Mouse (Mus musculus): Measurements from ENCODE around the gene Cstf3. TPM values are rescaled to one million over a fixed set of nuclear protein-coding genes. Genes with fewer than 3 reads are reported as not detected.

Gene Cstf3
- polyA plus RNA-seq, 2 experiments from 2014 or later = 59.9 to 64.5 TPM

DNA sequence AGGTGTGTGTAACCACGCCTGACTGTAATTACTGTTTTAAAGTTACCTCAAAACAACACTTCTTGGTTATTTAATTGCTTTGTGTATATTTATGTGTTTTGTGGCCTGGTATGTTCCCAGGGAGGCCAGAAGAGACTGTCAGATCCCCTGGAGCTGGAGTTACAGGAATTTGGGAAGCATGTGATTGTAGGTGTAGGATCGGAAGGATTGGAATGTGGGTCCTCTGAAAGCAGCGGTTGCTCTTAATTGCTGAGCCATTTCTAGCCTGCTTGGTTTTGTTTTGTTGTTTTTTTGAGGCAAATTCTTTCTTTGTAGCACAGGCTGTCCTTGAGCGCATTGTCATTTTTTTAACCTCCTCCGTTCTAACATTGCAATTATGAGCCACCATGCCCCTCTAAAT is 14.4 kb downstream of the Cstf3 start:
- ATAC-seq = no peak

DNA sequence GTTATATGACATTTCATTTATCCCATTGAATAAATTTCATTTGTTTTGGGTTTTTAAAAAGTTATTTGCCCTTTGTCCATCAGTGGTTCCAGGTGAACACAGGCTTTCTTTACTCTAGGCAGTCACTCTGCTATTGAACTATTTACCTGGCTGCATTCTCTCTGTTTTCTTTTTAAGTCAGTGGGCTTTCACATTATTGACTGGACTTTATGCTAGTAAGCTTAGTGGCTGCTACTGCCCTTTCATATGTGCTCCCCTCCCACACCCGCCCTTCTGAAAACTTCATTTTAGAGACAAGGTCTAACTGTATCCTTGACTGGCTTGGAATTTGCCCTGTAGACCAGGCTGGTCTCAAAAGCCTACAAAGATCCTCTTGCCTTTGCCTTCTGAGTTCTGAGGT is 15.2 kb downstream of the Cstf3 start:
- ATAC-seq = no peak

DNA sequence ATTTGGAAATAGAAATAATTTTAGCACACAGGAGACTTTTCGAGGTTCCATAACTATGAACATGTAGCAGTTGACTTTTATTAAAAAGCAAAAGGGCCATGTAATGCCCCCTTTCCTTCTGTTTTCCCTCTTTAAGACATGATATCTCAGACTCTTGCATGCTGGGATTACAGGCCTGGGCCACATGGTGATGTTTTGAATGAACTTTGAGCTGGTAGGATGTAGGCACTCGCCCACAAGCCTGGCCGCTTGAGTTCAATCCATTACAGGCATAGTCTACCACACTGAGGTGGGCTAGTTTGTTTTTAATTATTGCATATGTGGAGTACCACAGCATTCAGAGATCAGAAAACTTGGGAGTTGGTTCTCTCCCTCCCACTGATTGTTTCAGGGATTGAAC is 24.5 kb downstream of the Cstf3 start:
- ATAC-seq = no peak

DNA sequence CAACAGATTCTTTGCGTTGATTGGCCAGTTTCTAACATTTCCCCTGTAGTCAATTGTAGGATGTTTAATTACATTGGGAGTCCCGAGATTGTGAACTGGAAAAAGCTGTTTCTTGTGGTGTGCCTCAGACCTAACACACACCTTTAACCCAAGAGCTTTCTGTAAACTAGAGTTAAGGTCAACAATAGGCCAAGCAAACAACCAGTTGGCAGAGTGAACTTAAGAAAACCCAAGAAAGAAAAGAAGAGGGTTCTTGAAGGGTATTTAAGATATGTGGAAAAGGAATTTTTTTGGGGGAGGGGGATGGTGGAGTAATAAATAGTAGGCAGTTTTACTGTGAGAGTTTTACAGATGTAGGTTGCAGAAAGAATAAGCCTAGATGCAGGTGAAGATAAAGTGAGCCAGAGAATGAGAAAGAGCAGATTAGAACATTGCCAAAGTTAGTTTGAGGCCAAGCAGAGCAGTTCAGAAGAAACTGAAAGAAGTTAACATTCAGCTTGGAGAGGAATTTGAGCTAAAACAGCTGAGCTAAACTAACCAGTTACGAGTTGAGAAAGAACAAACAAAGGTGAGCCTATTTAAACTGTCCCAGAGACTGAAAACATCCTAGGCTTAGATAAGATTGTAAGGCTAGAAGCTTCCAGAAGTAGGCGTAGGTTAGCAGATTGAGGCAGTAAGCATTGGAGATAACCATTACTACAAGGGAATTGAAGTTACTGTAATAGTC is 25.8 kb downstream of the Cstf3 start:
- ATAC-seq = no peak

DNA sequence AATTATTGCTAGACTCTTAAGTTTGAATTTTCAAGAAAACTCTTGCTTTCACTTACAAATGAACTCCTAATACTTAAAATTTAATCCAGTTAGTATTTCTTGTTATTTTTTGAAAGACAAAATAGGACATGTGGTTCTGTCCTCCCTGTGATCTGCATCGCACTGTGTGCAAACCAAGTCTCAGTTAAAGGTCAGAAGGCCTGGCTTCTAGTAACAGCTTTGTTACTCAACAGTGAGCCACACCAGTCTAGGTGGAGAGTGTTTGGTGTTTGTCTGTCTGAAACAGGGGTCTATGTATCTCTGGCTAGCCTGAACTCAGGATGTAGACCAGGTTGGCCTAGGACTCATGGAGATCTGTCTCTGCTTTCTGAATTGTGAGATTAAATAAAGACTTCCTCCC is 68.3 kb downstream of the Cstf3 start:
- no peak for ATAC-seq

DNA sequence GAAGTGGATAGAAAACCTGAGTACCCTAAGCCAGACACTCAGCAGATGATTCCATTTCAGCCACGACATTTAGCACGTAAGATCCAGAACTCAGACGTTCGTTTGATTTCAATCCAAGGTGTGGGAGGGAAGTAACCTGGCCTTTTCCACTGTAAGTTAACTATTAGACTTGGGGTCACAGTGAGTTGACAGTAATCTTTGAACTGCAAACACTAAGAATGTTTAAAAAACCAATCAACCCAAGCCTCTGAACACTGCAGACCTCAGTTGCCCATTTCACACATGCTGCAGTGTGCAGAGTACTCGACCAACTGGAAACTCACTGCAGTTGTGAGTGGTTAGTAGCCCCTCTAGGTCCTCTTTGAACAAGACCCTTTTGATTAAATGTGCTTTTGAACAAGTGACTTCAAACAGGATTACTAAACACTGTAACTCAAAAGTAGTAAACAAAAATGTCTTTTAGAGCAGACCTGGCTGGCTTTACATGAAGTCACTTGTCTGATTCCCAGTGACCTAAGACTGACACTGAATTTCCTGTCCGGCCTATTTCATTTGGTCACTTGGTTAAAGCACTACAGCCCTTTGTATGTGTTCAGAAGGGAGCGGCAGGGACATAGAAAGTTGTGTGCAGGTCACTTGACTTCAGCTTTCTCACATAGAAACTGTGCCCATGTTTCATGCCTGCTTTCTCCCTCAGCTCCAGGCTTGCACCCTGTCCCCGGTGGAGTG is 73.2 kb downstream of the Cstf3 start:
- ATAC-seq = no peak

DNA sequence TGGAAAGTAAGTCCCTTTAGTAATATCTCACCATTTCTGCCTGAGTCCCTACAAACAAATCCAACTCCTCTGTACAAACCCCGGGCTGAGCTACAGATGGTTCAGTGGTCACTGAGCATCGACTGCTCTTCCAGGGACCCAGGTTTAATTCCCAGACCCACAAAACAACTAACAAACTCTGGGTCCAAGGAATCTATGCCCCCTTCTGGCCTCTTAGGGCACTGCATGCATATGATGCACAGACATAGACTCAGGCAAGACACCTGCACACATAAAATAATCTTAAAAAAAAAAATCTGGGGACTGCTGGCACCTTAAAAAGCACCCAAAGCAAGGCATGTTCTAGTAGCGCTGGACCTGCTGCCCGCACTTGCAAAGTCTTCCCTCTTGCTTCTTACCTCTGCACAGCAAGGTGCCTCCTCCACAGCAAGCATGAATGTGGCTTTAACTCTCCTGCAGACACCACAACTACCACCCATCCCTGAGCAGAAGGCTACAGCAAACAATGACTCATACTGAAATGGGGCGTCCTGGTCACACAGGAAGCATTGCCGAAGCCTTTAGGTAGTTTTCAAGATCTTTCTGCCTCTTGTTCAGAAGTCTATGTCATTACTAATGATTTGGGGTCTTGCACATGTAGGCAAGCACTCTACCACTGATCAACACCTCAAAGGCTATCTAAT is 78.9 kb downstream of the Cstf3 start:
- ATAC-seq = no peak

DNA sequence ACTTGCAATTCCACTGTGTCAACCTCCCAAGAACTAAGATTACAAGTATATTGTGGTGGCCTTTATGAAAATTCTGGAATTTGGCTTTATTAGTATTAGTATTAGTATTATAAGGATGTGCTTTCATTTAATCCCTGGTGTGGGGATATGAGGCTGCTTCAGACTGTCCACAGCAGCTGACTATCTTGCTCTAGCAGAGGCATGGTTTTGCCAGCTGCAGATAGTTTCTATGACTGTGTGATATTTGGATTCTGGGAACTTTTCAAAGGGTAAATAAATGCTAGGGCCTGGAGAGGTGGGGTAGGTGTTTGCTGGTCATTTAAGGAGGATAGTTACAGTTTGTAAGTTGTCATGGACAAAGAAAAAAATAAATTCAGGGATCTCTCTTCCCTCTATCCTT is 81.4 kb downstream of the Cstf3 start:
- no peak for ATAC-seq

DNA sequence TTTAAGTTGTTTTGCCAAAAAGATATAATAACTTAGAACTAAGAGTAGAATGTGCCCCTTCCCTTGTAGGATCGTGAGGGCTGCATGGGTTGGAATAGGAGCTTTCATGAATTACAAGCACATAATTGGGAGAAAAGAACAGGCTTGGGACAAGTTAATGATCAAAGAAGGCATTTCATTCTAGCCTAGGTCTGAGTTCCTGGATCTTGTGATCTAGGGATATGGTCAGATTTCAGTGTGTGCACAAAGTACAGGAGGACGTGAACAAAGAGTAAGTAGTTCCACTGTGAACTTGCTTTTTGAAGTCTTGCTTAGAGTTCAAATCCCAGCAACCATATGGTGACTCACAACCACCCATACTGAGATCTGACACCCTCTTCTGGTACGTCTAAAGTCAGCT is 87.0 kb downstream of the Cstf3 start:
- ATAC-seq = no peak

DNA sequence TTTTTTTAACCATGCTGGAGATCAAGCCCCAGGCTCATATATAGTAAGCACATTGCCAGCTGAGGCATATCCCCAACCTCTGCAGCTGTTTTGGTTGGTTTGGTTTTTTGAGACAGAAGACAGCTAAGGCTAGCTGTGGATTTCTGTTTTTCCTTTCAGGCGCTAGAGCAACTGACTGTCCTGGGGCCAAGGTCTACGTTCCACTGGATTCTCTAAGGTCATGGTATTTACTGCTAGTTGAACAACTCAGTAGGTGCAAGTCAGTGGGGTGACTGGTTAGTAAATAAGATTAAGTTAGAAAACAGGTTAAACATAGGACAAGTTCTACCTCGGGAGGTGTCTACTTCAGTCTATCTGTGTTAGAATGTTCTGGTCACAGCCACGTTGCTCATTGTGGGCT is 94.4 kb downstream of the Cstf3 start:
- ATAC-seq = no peak

DNA sequence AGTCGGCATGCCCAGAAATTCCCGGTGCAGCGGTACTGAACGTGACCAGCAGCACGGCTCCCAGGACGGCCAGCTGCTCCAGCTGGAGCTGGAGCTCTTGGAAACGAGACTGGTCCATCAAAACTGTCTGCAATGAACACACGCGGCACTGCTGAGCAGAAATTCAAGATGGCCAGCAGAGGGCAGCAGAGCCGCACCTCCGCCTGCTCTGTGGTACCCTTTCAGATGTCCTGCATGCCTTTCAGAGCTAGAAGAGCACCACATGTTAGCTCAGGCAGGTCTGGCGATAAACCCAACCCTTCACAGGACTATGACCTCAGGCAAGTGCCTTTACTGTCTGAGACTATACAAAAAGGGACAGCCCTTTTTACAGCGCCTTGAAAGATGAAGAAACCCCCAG is 95.1 kb downstream of the Cstf3 start:
- ATAC-seq = peak; percentile 45

DNA sequence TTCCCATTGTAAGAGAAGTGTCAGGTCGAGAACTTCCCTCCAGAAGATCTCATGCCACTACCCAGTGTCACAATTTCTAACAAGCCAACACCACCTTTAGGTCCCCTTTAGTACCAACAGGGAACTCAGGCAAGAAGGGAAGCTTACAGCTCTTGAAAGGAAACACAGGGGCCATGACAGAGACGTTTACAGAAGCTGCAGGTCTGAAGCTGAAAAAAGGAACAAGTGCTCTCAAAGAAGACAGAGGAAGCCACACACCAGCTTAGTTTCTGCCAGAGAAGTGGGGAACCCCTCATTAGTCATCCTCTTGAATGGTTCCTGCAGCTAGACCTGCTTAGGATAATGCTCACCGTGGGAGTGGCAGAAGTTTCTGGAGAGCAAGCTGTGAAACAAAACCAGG is 96.9 kb downstream of the Cstf3 start:
- ATAC-seq = no peak

DNA sequence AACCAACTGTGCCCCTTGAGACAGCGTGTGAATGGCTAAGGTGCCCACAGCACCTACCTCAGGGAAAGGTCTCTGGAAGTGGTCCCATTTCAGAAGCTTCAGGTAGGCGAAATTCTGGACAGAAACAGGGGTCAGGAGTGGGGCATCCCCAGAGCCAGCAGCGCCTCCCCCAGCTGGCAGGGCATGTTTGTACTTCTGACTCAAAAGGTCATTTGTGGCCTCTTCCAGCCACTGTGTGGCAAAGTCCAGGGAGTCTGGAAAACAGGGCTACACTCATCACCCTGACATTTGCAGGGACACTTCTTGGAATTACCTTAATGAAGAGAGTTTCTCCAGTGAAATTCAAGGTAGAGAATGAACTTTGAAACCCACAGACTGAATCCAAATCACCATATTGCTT is 98.0 kb downstream of the Cstf3 start:
- no peak for ATAC-seq

DNA sequence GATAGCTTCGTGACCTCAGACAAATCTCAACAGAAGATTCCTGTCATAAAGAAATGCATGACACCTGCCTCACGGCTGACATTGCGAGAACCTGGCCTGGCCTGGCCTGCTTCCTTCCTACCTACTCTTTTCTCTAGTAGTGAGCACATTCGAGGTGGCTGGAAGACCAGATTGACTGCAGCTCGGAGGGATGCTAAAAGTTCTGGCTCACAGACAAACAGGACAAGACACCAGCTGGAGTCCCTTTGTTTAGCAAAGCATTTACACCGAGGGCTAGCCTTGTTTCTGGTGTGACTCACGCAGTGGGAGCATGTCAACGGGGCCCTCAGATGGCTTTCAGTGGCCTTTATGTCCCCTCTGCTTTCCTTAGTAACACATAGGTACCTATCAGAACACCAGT is 98.4 kb downstream of the Cstf3 start:
- ATAC-seq = no peak

DNA sequence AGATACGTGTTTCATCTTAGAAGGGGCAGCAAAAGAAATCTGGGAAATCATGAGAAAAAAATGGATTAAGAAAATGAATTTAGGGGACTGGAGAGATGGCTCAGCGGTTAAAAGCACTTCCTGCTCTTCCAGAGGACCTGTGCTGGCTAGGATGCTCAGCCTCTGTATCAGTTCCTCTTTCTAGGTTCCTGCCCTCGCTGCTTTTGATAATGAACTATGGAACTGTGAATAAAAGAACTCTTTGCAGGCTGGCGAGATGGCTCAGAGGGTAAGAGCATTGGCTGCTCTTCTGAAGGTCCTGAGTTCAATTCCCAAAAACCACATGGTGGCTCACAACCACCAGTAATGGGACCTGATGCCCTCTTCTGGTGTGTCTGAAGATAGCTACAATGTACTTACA is 100.4 kb downstream of the Cstf3 start:
- ATAC-seq = no peak

DNA sequence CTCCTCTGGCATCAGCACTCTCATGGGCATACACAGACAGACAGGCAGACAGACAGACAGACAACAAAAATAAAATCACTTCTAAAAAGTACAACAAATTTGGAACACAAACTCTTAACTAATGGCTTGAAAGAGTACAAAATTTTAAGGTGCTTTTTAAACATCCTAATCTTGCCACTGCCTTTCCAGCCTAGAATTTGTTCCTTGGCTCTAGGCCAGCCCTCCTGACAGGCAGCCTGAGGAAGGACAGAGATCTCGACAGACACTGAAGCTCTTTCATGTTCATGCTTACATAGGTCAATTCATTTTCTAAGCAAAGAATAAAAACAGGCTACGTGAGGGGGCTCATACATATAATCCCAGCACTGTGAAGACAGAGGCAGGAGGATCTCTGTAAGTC is 102.2 kb downstream of the Cstf3 start:
- no peak for ATAC-seq

DNA sequence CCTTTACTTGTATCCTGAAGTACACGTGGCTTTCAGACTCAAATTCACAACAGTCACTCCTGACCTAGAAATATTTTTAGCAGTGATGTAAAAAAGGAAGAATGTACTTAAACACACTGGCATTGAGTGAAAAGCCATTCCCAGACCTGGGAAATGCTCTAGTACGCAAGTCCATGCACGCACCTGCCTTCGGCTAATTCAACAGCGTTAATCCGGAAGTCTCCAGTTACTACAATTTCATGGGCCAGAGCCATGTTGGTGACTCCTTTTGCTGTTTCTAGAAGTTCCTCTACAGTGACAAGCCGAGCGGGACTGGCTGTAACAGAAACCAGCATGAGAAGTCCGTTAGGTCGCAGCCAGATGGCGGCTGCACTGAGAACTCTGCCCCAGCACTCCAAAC is 109.3 kb downstream of the Cstf3 start:
- no peak for ATAC-seq

DNA sequence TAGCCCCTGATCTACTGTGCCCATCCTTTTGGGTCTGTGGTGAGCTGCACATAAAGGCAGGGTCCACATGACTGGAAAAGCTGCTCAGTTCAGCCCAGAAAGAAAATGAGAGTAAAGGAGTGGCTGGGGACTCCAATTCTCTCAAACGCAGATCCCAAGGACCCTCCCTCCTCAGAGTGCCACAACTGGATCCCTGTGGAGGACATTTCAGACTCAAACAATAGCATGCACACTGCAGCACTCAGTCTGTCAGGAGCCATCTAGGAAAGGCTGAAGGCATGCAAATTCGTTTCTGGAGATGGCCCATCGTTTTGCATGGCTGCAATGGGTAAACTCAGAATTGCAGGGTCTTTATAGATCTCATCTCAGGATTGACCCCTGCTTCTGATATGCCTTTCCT is 112.8 kb downstream of the Cstf3 start:
- ATAC-seq = no peak

DNA sequence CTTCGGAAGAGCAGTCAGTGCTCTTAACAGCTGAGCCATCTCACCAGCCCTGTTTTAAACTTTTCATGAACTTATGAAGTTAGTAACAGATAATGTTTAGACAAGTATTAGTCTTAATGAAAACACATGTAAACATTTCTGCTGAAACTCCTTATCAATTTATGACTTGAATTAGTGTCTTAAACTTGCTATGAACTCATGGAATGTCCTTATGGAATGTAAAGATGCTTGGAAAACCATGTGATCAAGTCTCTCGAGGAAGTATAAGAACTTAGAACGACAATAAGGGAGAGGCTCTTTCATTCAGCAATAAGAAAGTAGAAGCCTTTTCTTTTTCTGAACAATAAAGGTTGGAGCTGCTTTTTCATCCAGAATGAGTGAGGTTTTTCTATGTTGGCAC is 114.0 kb downstream of the Cstf3 start:
- ATAC-seq = no peak

DNA sequence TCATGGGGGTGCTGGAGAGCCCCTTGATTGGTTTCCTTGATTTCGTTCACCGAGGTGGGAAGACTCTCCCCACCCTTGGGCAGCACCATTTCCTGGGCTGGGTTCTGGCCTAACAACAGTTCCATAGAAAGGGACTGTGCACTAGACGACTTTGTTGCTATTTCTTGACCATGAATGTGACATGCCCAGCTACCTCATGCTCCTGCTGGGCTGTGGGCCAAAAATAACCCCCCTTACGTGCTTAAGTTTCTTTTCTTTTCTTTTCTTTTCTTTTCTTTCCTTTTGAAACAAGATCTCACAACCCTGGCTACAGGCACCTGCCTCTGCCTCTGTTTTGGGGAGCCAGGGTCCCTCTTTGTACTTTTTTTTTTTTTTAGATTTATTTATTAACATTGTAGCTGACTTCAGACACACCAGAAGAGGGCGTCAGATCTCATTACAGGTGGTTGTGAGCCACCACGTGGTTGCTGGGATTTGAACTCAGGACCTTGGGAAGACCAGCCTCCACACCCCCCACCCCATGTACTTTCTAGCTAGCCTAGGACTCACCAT is 119.5 kb downstream of the Cstf3 start:
- ATAC-seq = no peak

DNA sequence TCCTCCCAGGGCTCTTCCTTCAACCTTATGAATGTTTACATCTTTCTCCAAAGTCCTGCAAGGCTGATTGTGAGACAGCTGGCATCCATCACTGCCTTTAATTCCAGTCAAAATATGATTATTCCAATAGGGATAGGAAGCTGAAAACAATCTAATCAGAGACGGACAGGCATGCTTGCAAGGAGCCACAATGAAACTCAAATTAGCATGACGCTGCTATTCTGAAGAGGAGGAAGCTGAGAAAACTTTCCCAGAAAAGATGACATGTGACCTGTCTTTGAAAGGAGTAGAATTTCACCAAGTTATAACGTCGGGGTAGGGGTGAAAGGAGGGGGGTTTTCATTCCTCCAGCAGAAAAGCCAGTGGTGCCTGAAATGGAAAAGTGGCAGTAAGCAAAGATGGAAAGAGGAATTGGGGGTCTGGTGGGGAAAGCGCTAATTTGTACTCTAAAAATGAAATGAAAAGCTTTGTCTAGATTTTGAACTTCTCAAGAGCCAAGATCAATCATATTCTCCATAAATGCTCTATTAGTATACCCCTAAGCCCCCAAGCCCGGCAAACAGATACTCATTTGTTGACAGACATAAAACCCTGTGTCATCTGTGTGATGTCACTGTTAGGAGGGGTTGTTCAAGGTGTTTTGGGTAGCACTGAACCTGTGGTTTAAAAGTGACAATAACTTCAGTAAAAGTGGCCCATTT is 120.5 kb downstream of the Cstf3 start:
- ATAC-seq = no peak

DNA sequence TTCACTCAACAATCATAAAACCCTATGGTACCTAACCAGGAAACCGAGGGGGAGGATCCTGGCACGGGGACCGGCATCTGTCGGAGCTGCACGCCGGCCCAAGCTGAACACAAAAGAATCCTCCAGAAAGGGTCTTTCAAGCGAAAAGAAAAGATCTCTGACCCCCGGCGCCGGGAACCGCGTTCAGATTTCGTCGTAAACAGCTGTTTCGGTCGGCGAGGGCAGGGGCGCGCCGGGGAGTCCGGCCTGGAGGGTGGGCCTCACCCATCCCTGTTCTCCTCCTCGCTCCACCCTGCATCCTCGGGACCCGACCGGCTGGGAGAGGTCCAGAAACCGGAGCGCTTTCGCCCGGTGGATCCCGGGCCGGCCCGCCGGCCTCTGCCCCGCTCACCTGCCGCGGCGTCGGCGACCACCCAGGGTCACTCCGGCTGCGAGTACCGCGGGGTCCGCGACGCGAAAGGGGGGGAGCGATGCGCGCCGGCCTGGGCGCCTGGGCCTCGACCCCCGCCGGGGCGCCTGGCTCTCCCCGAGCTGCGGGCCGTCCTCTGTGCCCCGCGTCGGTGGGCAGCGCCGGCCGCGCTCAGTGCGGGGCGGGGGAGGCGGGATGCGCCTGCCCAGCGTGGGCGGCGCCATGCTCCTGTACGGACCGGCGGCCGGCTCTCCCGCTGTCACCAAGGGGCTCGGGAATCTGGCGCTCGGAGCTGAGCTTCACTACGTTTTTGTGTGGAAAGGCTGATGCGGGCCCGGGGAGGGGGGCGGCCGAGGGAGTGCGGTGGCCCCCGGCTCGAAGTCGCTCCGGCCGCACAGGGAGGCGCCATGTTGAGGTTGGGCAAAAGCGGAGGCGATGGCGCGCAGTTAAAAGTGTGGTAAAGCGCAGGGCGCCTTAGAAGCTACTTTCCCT is 121.5 kb downstream of the Cstf3 start, which contains the start of gene Tcp11l1:
Gene Tcp11l1 (minus strand): TSS at position 585 of the 901 bp plus-strand sequence.
- ATAC-seq = no peak

Measured in CD4-positive, CD25-positive, alpha-beta regulatory T cell, adult 4 months (primary cell).